Mouse (Mus musculus) gastrocnemius, adult 18-20 months (tissue): ENCODE results near the gene Anapc11. TPM values are rescaled to one million over a fixed set of nuclear protein-coding genes. Genes with fewer than 3 reads are reported as not detected.

Experiments used
- DNase-seq: peaks from one replicate; pipeline ENCODE4 v3.0.0; 2021; ENCODE audit warnings: low spot score
- total RNA-seq, 2 experiments: library from RNA; stranded (reverse); gene quantifications; 2 replicates each; pipeline ENCODE4 v1.2.3; 2021

Gene Anapc11
- total RNA-seq, 2 experiments from 2014 or later = 45.9 to 52.1 TPM

DNA sequence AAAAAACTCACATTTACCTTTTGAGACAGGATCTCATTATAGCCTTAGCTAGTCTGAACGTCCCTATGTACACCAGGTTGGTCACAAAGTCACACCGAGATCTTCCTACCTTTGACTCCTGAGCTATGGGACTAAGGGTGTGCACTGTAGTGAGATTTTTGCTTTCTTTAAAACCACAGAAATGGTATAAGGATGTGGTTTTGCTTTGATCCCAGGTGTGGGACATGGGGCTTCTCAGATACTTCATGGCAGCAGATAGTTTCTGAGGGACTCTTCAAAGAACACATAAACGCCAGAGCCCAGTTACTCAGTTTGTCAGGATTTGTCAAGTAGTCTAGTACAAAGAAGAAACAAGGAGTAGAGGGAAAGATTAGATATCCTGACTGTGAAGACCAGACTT lies 2.5 kb downstream of the Anapc11 start:
- DNase-seq = no peak

DNA sequence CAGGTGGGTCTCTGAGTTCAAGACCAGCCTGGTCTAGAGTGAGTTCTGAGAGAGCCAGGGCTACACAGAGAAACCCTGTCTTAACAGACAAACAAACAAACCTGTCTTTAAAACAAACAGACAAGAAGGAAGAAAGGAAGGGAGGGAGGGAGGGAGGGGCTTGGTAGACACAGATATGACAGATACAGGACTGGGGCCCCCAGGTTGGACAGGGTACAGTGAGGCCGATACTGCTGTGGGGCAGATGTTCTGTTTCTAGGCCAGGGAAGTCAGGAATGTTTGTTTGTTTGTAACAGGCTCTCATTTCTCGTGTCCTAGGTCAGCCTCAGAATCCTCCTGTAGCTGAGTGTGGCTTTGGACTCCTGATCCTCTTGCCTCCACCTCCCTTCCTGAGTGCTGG lies 5.3 kb downstream of the Anapc11 start:
- no peak for DNase-seq

DNA sequence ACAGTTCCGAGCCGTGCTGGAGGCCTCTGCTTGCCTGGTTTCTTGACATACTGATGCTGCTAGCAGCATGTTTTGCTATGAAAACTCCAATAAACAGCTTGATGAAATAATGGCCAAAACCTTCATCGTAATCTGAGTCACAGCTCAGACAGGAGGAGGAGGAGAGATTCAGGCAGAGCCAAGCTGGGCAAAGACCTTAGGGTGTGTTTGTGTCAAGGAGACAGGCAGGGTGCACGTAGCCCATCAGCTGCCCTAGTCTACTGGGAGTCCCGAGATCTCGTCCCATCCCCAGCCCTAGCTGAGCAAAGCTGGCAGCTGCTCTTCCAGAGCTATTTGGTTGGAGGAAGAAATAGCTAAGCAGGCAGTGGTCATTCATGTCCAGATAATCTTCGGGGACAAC lies 7.4 kb downstream of the Anapc11 start:
- no peak for DNase-seq

- no peak for DNase-seq
Observed at GRCm38 (mm10) chr11:120606764-120607163, 8.5 kb downstream of the Anapc11 start.

DNA sequence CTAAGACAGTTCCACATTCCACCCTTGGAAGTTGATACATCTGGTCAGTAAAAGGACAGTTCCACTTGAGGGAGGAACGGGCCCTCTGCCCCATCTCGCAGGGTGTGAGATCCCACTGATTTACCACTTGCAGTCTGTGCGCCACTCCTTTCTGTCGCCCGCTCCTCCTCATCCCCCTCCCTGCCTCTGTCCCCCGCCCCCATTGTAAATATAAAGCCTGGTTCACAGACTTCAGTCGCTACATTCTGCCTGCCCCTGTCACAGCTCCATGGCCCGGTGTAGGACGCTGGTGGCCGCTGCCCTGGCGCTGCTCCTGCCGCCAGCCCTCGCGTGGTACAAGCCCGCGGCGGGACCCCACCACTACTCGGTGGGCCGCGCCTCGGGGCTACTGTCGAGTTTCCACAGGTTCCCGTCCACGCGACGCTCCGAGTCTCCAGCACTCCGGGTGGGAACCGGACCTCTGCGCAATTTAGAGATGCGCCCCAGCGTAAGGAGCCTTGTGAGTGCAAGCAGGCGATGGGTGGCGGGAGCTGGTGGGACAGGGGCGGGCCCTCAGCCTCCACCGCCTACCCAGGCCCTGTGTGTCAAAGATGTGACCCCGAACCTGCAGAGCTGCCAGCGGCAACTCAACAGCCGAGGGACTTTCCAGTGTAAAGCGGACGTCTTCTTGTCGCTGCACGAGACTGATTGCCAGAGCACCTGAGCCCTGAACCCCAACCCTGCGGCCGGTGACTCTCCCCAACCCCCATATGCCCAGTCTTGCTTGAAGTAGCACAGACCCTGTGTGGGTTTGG lies 10.2 kb downstream of the Anapc11 start, which contains the start of gene Npb:
Gene Npb (plus strand): TSS at position 237 of the 794 bp plus-strand sequence.
- DNase-seq = no peak

DNA sequence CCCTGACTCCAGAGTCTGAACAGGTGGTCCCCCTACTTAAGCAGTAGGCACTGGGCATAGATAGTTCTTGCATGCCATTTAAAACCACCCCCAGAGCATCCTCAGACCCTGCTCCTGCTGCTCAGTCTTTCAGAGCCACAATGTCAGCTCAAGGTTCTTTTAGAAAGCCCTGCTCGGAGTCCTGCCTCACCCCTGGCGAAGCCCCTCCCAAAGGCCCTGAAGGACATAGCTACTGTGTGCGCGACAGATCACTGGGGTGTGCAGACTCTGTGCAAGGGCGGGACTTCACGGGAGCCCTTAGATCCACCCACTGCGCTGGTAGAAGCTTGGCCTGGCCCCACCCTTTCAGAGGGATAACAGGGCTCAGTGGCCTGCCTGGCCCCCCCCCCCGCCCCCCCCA lies 11.0 kb downstream of the Anapc11 start:
- no peak for DNase-seq

DNA sequence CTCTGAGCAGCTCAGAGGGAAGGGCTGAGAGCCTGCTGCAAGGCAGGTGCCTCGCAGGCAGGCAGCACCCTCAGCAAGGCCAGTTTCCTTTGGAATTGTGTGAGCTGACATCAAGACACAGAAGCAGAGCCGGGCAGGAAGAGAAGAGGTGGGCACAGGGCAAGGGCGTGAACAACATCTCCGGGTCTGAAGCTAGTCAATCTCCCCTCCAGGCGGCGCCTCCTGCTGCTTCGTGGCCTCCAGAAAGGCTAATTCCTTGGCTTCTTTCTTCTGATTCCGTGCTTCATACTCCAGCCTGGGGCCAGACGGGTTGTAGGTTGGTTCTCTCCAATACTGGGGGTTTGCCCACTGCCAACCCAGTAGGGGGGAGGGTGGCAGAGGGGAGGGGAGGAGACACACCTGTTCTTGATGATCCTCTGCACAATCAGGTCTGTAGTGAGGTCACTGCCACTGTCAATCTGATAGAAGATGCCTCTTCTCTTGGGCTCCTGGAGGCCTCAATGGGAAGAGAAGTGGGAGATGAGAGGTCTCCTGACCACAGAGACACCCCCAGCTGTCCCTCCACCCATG lies 12.3 kb downstream of the Anapc11 start:
- DNase-seq = no peak

- peak; percentile 81 for DNase-seq
Observed at GRCm38 (mm10) chr11:120612763-120613162, 14.5 kb downstream of the Anapc11 start.

DNA sequence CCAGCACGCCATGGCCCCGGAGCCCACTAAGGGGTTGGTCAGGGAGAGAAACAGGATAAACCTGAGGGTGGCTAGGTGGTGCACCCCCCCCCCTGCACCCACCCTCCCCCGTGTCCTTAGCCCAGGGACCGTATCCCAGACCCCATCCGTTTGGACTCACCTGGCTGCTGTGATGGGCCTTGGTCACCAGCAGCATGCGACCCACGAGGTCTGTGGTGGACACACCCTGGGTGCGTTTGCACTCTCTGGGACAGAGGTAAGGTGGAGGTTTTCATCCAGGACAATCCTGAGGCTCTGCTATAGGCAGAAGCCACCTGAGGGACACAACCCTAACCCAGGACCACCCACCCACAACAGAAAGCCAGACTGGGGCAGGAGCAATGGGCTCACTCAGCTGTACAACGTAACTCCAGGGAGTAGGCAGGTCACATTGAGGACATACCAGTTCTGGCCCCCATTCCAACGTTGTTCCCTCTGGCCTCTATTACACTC lies 15.3 kb downstream of the Anapc11 start:
- no peak for DNase-seq

DNA sequence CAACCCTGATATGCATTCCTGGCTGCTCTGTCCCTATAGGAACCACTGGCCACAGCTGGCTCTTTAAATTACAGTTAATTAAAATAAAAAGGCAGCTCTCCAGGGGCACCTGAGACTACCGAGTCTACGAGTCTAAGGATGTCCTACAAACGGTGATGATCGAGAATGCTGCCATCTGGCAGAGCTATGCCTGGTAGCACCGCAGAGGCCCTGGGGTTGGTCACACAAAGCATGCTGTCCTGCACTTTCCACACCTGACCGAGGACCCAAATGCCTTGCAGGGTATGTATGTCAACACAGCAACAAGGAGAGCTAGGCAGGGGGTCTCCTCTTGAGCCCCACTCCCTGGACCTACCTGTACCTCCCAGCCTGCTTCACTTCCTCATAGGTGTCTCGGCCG lies 15.8 kb downstream of the Anapc11 start:
- DNase-seq = no peak

DNA sequence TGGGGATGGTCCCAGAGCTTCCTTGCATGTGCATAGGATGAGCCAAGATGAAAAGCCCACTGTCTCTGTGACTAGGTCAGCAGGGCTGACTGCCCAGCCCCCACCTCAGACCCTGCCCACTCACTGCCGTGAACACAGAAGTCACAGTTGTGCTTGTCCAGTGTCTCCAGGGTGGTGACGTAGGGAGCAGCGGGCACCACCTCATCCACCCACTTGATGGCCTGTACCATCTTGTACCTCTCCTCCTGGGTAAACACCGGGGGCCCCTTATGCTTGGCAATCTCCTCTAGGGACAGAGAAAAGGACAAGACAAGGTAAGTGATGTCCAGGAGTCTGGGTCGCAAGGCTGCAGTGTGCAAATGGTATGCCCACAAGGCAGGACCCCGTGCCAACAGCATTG lies 16.9 kb downstream of the Anapc11 start:
- DNase-seq = no peak

DNA sequence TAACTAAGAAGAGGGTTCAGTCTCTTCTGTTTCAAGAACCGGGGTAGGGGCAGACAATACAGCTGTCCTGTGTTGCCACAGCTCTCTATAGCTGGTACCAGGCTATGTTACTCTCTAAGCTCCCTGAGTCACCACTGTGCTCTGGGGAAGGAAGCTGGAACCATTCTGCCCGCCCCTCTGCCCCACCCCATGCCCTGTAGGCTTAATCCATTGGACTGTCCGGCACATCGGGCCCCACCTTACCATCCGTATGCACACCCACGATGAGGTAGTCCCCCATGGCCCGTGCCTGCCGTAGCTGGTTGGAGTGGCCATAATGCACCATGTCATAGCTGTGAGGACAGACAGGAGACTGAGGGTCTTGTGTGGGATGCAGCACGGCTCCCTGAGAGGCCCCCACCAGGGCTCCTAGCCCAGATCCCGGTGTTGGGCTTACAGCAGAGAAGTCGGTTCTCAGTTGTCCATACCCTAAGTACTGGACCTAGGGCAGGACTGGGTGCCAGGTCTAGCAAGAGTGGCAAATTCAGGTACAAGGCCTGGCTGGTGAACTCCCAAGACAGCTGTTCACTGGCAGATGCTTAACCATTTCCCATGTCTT lies 17.5 kb downstream of the Anapc11 start:
- DNase-seq = no peak

GRCm38 (mm10) chr11:120616617-120617294 lies 18.5 kb downstream of the Anapc11 start:
- DNase-seq = no peak

GRCm38 (mm10) chr11:120617519-120618112 lies 19.4 kb downstream of the Anapc11 start, which contains the start of gene Pcyt2:
Pcyt2 (minus strand) TSS chr11:120617936.
- DNase-seq = peak; percentile 92

GRCm38 (mm10) chr11:120618619-120619535 lies 20.7 kb downstream of the Anapc11 start:
- DNase-seq = no peak

DNA sequence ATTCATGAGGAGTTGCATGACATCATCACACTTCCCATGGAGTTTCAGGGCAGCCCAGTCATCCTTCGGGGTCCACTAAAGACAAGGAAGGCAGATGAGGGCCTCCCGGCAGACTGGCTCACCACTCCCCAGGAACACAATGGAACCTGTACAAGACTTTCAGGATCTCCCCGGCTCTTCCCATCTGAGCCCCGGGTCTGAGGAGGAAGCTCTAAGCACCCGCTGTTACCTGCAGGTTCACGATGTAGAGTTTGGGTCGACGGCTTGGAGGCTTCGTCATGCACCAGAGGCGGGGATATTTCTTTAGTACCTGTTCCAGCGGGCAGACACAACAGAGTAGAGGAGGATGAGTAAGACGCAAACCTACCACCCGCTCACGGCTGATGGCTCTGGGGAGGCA lies 22.0 kb downstream of the Anapc11 start:
- no peak for DNase-seq

GRCm38 (mm10) chr11:120622805-120623204 lies 24.6 kb downstream of the Anapc11 start:
- no peak for DNase-seq

GRCm38 (mm10) chr11:120623961-120624679 lies 25.9 kb downstream of the Anapc11 start:
- DNase-seq = peak; percentile 68

DNA sequence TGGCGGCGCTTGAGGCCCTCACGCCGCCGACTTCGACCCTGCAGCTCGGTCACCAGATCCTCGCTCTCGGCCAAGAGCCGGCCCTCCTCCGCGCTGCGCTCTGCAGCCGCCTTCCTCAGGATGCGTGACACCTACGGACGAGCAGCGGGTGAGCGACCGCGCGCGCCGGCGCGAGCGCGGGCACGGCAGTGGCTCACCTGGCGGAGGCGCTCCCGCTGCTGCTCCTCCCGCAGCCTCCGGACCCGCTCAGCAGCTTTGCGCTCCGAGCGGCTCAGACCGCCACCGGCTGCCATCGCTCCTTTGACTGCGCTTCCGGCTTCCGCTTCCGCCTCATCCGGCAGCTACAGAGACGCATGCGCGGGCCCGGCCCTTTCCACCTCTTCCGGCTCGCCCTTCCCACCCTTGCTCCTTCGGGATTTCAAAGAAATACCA lies 26.5 kb downstream of the Anapc11 start:
- DNase-seq = peak; percentile 79
